Mouse (Mus musculus): ENCODE results near the gene A230072I06Rik. TPM values are rescaled to one million over a fixed set of nuclear protein-coding genes. Genes with fewer than 3 reads are reported as not detected.

Gene A230072I06Rik
- not detected in 2 replicates for polyA plus RNA-seq (2016; fragmentation: Nextera tagmentation; extraction: Ambion mirVana)

DNA sequence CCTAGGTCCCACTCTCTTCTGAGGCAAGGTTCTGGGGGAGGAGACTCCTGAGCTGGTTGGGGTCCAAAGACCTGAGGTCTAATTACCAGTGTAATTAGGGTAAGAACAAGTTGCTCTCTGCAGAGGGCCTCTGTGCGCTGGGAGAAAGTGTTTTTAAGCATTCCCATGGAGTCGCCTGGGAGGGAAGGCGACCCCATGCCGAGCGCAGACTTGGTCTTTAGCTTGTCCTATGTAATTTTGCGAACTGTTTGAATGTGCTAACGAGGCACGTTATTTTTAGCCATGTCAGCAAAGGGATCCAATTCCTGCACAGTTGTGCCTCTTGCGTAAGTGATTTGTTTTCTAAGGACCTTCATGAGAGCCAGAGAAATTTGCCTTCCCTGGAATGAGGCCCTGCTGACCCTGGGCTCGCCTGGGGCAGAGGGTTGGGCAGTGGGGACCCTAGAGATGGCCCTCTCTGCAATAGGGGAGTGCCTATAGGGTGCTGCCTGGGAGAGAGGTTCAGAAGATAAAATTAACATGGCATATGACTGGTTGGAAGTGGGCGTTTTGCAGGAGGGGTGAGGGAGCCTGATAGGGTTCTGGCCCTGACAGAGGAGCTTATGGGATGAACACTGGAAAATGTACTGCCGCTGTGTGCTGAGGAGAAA lies at the start of gene A230072I06Rik:
Gene A230072I06Rik (plus strand): TSS at position 157 of the 650 bp plus-strand sequence.
- Histone ChIP-seq H3K36me3 (replicated peaks) (no peaks in the 10 kb centered on the region), H3K4me3 (no peak within 1 kb of the TSS), H3K4me1 (peaks cover 24% of the 10 kb centered on the region), H3K27ac (peak within 1 kb of the TSS; percentile 68), H3K9me3 (no peaks in the 10 kb centered on the region), H3K27me3 (ENCODE audit: poor library complexity, severe bottlenecking) (peaks cover 63% of the 10 kb centered on the region)
- no peak for DNase-seq (ENCODE audit: extremely low spot score, low spot score)
- 20% methylated on average over 12 of the region's 12 CpGs for WGBS

DNA sequence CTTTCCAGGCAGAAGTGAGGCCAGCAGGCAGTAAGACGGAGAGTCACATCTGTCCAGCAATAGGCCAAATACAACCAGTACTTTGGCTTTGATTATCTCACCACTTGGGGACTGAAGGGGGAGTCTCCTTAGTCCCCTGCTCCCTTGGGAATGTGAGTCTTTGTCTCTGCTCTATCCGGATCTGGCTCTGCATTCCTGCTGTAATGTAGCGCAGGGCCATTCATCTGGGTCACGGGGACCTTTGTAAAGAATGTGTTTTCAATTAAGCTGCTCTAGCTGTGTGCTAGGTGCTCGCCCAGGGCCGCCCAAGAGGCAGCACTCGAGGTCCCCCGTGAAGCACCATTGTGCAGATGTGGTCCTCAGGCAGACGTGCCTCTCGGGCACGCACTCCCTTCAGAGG lies 44.6 kb upstream of the A230072I06Rik start:
- peaks cover 22% of the 10 kb centered on the region for H3K4me1 ChIP-seq
- DNase-seq (ENCODE audit: extremely low spot score, low spot score), result peak; percentile 23

DNA sequence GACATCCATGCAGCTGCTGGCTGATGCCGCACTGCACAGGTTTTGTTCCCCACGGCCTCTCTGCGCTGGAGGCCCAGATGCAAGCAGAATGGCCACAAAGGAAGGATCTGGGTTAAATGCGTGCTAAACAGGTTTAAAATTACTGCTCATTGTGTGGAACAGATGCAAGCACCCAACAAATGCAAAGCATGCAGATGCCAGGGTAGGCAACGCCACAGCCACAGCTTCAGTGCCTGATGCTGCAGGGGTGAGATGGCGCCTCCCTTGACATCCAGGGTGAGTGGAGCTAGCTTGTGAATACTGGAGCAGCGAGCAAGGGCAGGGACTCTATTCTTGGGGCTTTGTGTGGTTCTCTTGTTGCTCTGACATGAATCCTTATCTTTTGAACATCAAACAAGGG lies 39.8 kb upstream of the A230072I06Rik start:
- H3K27me3 ChIP-seq (ENCODE audit: poor library complexity, severe bottlenecking), result peaks cover 37% of the 10 kb centered on the region
- 0 out of 2 replicates have a peak overlapping the region, but pooled peaks have one; percentile 26 for H3K27ac ChIP-seq
- no peak overlapping the region for H3K4me3 ChIP-seq
- WGBS, result 84% methylated on average over 7 of the region's 7 CpGs
- peaks cover 30% of the 10 kb centered on the region for H3K4me1 ChIP-seq
- DNase-seq (ENCODE audit: extremely low spot score, low spot score), result no peak
- no peaks in the 10 kb centered on the region for H3K9me3 ChIP-seq
- no peaks in the 10 kb centered on the region for H3K36me3 ChIP-seq (replicated peaks)

More for the DNA sequence above, 44.6 kb upstream of the A230072I06Rik start:
- Histone ChIP-seq H3K9me3 (no peaks in the 10 kb centered on the region), H3K27me3 (ENCODE audit: poor library complexity, severe bottlenecking) (peaks cover 62% of the 10 kb centered on the region), H3K27ac (peak overlapping the region; percentile 64), H3K4me3 (no peak overlapping the region), H3K36me3 (replicated peaks) (no peaks in the 10 kb centered on the region)
- WGBS, result 14% methylated on average over 11 of the region's 11 CpGs

DNA sequence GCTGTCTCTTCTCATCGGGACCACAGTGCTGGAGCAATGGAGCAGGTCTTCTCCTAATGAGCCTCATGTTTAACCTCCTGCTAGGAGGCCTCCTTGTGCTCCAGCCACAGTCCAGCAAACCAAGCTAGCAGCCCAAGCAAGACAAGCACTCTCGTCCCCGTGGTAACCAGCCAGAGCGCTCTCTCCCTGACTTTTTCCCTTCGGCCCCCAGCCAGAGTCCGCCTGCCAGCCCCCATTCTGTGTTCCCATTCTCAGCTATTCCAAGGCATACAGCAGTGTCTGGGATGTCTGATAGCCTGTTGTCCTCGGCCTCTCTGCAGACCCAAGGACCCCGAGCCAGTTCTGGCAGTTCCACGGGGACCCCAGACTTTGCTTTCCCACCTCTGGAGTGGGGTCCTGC lies 38.5 kb upstream of the A230072I06Rik start:
- Histone ChIP-seq H3K4me1 (peaks cover 20% of the 10 kb centered on the region), H3K4me3 (no peak overlapping the region), H3K27ac (peak overlapping the region; percentile 44), H3K9me3 (no peaks in the 10 kb centered on the region), H3K36me3 (replicated peaks) (no peaks in the 10 kb centered on the region), H3K27me3 (ENCODE audit: poor library complexity, severe bottlenecking) (peaks cover 26% of the 10 kb centered on the region)
- 60% methylated on average over 9 of the region's 9 CpGs for WGBS
- no peak for DNase-seq (ENCODE audit: extremely low spot score, low spot score)

DNA sequence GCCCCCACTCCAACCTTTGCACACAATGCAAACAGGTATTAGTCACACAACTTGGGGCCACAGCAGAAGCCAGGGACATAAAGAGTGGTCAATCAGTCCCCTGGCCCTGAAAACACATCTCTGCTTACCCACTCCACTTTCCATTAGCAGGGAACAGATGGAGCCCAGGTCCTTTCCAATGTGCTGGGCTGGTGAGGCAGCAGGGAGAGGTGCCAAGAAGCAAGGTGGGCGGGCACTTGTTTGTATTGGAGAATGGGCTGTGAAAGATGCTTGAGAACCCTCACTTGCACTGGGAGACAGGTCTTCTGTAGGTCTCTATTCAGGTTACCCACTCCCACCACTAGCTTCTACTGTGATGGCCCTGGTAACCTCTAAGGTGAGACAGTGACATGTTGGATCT lies 34.9 kb upstream of the A230072I06Rik start:
- Histone ChIP-seq H3K4me1 (peaks cover 18% of the 10 kb centered on the region), H3K27ac (no peak overlapping the region), H3K36me3 (replicated peaks) (no peaks in the 10 kb centered on the region), H3K9me3 (no peaks in the 10 kb centered on the region), H3K4me3 (no peak overlapping the region), H3K27me3 (ENCODE audit: poor library complexity, severe bottlenecking) (peaks cover 13% of the 10 kb centered on the region)
- 84% methylated on average over 1 of the region's 1 CpGs for WGBS
- DNase-seq (ENCODE audit: extremely low spot score, low spot score), result no peak

DNA sequence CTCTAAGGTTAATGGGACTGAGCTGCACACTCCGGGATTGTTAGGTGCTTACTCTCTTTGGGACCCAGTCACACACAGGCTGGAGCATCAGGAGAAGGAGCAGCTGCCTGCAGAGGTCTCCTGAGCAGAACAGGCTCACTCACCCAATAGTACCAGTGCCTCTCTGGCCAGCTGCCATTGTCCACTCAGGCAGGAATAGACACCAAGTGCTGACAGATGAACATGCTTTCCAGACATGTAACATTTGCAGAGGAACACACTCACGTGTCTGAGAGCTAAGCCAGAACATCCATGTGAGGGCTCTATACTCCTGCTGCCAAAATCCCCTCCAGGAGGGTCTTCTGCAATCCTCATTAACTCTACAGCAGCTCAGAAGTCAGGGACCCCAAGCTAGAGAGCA lies 18.7 kb upstream of the A230072I06Rik start:
- Histone ChIP-seq H3K9me3 (no peaks in the 10 kb centered on the region), H3K4me1 (peaks cover 15% of the 10 kb centered on the region), H3K4me3 (no peak overlapping the region), H3K36me3 (replicated peaks) (no peaks in the 10 kb centered on the region), H3K27me3 (ENCODE audit: poor library complexity, severe bottlenecking) (peaks cover 52% of the 10 kb centered on the region), H3K27ac (no peak overlapping the region)
- 91% methylated on average over 2 of the region's 2 CpGs for WGBS
- no peak for DNase-seq (ENCODE audit: extremely low spot score, low spot score)

DNA sequence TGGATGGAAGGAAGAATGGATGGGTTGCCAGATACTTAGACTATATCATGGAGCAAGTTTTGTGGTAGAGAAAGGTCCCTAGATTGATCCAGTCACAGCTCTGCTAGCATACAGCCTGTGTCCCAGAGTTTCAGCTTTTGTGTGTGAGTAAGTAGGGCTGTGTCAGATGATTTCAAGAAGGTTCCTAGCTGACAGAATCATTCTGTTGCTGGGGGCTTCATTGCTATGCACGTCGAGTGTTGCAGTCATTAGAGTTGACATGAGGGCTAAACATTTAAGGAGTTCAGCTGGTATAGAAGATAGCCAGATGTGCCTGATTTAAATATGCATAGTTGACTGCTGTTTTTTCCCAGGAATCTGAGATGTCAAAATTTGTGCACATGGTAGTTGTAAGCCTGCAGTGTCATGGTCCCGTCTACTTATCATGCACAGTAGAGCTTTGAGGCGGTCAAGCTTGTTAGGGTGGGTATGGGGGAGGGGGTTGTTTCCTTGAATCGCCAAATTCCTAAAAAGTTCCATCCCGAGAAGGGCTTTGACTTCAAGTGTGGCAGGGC lies 18.1 kb upstream of the A230072I06Rik start:
- Histone ChIP-seq H3K4me1 (peaks cover 15% of the 10 kb centered on the region), H3K27ac (0 out of 2 replicates have a peak overlapping the region, but pooled peaks have one; percentile 12), H3K9me3 (no peaks in the 10 kb centered on the region), H3K27me3 (ENCODE audit: poor library complexity, severe bottlenecking) (peaks cover 54% of the 10 kb centered on the region), H3K36me3 (replicated peaks) (no peaks in the 10 kb centered on the region), H3K4me3 (no peak overlapping the region)
- WGBS, result 86% methylated on average over 6 of the region's 6 CpGs
- DNase-seq (ENCODE audit: extremely low spot score, low spot score), result no peak

DNA sequence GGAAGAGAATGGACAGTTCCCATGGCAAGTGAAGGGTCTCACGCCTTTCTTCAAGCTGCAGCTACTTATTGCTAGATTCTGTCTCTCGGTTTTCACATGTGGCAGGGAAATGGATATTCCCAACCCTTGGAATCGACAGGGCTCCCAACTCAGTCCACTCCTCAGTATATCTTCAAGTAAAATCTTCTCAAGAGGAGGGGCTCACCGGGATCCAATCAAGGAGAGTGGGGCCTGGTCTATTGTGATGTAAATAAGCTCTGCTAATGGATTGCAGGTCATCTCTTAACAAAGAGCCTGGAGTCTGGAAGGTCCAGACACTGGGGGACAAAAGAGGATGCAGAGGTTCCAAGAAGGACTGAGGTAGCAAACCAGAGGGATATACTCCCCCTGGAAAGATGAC lies 17.1 kb upstream of the A230072I06Rik start:
- H3K36me3 ChIP-seq (replicated peaks), result no peaks in the 10 kb centered on the region
- H3K9me3 ChIP-seq, result no peaks in the 10 kb centered on the region
- DNase-seq (ENCODE audit: extremely low spot score, low spot score), result no peak
- H3K4me1 ChIP-seq, result peaks cover 15% of the 10 kb centered on the region
- H3K27me3 ChIP-seq (ENCODE audit: poor library complexity, severe bottlenecking), result peaks cover 62% of the 10 kb centered on the region
- H3K27ac ChIP-seq, result peak overlapping the region; percentile 12; the same call in 1 of the 2 replicates
- 46% methylated on average over 4 of the region's 4 CpGs for WGBS
- H3K4me3 ChIP-seq, result no peak overlapping the region

DNA sequence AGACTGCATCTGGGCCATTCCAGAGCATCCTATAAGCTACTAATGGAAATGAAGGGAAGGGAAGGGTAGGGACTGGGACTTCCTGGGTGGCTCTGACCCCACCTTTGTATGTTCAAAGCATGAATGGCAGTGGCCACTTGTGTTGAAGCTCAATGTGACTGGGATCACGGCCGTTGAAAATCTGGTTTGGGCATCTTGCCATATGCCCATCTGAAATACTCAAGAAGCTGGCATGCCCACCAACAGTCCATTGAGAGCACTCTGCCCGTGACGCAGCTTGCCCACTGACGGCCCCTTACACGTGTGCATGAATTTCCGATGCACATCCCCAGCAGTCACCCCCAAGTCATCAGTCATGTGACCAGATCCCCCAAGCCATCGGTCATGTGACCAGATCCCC lies 13.6 kb upstream of the A230072I06Rik start:
- DNase-seq (ENCODE audit: extremely low spot score, low spot score), result no peak
- no peaks in the 10 kb centered on the region for H3K36me3 ChIP-seq (replicated peaks)
- 97% methylated on average over 8 of the region's 8 CpGs for WGBS
- H3K4me3 ChIP-seq, result no peak overlapping the region
- no peak overlapping the region for H3K27ac ChIP-seq
- peaks cover 27% of the 10 kb centered on the region for H3K4me1 ChIP-seq
- peaks cover 68% of the 10 kb centered on the region for H3K27me3 ChIP-seq (ENCODE audit: poor library complexity, severe bottlenecking)
- no peaks in the 10 kb centered on the region for H3K9me3 ChIP-seq

DNA sequence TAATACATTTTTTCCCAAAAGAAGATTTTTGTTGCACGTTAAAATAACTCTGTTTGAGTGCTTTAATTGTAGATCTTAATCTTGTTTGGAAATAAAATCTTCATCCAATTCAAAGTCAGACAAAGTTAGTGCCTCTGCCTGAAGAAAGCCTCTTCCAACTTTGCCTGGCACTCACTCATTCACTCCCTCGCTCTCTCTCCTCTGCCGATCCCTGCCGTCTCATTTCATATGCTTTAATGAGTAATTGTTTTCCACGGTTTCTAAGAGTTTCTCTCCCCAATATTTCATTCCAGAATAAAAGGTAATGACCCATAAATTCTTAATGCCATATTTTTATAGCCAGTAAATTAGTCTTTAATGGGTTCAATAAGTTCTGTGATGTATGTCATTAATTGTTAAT lies 10.8 kb upstream of the A230072I06Rik start:
- Histone ChIP-seq H3K27me3 (ENCODE audit: poor library complexity, severe bottlenecking) (peaks cover 74% of the 10 kb centered on the region), H3K4me1 (peaks cover 15% of the 10 kb centered on the region), H3K9me3 (no peaks in the 10 kb centered on the region), H3K27ac (no peak overlapping the region), H3K4me3 (no peak overlapping the region), H3K36me3 (replicated peaks) (no peaks in the 10 kb centered on the region)
- DNase-seq (ENCODE audit: extremely low spot score, low spot score), result no peak
- WGBS, result 57% methylated on average over 5 of the region's 5 CpGs

DNA sequence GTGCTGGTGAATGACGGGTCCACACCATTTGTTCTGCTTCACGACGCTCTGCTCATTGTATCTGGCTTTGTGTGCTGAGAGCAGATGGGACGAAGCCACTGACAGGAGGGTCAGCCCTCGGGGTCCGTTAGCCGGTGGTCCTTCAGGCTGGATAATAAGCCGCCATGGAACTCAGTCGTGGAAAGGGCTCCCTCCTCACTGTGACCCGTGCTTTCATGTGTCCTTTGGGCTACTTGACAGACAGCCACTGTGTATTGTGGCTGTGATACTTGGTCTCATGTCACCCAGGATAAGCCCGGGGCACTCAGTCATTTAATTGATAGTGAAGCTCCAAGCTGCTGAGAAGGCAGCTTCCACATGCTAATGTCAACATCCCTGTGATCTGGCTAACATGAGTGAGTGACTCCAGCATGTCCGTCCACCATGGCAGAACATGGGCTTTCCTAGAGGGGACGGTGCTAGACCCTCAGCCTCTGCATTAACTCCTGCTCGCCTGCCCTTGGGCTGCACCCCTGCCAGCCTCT lies 10.3 kb upstream of the A230072I06Rik start:
- H3K9me3 ChIP-seq, result no peaks in the 10 kb centered on the region
- H3K4me3 ChIP-seq, result no peak overlapping the region
- no peak overlapping the region for H3K27ac ChIP-seq
- DNase-seq (ENCODE audit: extremely low spot score, low spot score), result peak; percentile 24
- H3K27me3 ChIP-seq (ENCODE audit: poor library complexity, severe bottlenecking), result peaks cover 73% of the 10 kb centered on the region
- 46% methylated on average over 14 of the region's 14 CpGs for WGBS
- H3K36me3 ChIP-seq (replicated peaks), result no peaks in the 10 kb centered on the region
- H3K4me1 ChIP-seq, result peaks cover 15% of the 10 kb centered on the region

DNA sequence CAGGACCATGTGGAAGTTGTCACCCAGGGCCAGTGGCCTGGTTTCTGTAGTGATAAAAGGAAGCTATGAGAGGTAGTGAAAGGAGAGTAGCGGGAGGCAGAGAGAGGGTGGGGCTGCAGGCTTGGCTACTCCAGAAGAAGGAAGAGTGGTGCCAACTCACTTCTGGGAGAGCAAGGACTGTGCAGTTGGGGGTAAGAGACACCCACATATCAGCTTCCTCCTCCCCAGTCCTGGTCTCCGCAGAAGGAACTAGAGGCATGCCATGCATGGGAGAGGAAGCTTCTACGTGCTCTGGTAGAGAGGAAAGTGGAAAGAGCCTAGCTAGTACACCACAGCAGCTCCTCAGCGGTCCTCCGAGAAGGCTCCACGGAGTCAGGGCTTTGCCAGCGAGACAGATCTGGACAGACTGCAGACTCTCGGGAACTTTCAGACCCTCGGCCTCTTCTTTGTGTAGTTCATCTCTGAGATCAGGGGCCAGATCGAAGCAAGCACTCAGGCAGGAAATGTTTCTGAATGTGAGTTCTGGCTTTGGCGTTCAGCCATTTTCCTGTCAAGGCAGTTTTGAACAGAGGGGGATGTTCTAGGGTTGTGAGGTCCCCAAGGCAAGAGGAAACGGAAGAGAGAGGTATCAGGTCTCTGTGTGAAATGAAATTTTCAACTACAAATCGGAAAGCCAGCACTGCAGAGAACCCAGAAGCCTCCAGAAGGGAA lies 1.0 kb downstream of the A230072I06Rik start:
- Histone ChIP-seq H3K4me1 (peaks cover 24% of the 10 kb centered on the region), H3K4me3 (no peak overlapping the region), H3K9me3 (no peaks in the 10 kb centered on the region), H3K27ac (peak overlapping the region; percentile 68), H3K36me3 (replicated peaks) (no peaks in the 10 kb centered on the region), H3K27me3 (ENCODE audit: poor library complexity, severe bottlenecking) (peaks cover 69% of the 10 kb centered on the region)
- WGBS, result 85% methylated on average over 13 of the region's 13 CpGs
- no peak for DNase-seq (ENCODE audit: extremely low spot score, low spot score)

DNA sequence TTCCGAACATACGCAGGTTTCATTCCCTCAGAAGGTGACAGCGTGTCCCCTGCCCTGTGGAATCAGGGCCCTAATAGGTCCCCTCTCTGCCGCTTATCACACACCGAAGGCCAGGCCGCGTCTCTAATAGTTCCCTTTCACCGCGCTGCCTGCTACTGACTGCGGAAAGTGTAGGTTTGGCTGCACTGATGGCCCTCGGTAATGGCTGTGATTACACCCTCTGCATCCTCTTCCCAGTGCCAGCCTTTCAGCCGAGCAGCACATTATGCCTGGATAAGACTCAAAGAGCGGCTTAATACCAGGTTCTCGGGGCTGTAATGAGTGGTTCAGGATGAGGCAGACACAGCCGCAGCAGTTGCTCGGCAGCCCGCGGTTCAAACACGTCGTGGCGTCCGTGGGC lies 3.5 kb downstream of the A230072I06Rik start:
- Histone ChIP-seq H3K36me3 (replicated peaks) (no peaks in the 10 kb centered on the region), H3K9me3 (no peaks in the 10 kb centered on the region), H3K4me1 (peaks cover 24% of the 10 kb centered on the region), H3K4me3 (no peak overlapping the region), H3K27ac (no peak overlapping the region), H3K27me3 (ENCODE audit: poor library complexity, severe bottlenecking) (peaks cover 69% of the 10 kb centered on the region)
- 74% methylated on average over 22 of the region's 22 CpGs for WGBS
- DNase-seq (ENCODE audit: extremely low spot score, low spot score), result no peak

Data from forebrain, embryonic 10.5 days (tissue).